Mouse (Mus musculus): ENCODE data around the gene Ski. TPM values are rescaled to one million over a fixed set of nuclear protein-coding genes. Genes with fewer than 3 reads are reported as not detected.

Gene Ski
- polyA plus RNA-seq, 1 experiment from 2014 or later = 13.3 TPM

- no peaks in the 10 kb centered on the region for H3K9me3 ChIP-seq (ENCODE audit: control insufficient read depth)
- 0 out of 2 replicates have a peak, but pooled peaks cover 12% of the 10 kb centered on the region for H3K36me3 ChIP-seq (ENCODE audit: control insufficient read depth, insufficient read depth)
- peaks cover 32% of the 10 kb centered on the region for H3K4me1 ChIP-seq (replicated peaks; ENCODE audit: control insufficient read depth, insufficient read depth, low read length)
- no peak for ATAC-seq
- H3K4me3 ChIP-seq (ENCODE audit: low read depth, low read length) = no peak overlapping the region
- H3K9ac ChIP-seq (ENCODE audit: low read depth, low read length) = 0 out of 2 replicates have a peak overlapping the region, but pooled peaks have one; percentile 7
- H3K27me3 ChIP-seq (replicated peaks; ENCODE audit: control insufficient read depth, insufficient read depth, low read length) = no peaks in the 10 kb centered on the region
- H3K4me2 ChIP-seq (replicated peaks; ENCODE audit: low read depth) = peak overlapping the region; percentile 13; the same call in 1 of the 2 replicates
- no peak overlapping the region for H3K27ac ChIP-seq (ENCODE audit: low read depth, low read length)
- no peak for TF ChIP-seq CTCF (IDR thresholded peaks at IDR 0.05; ENCODE audit: low read depth)
Measured at GRCm38 (mm10) chr4:155188803-155189202, 33.6 kb downstream of the Ski start.

- 15% methylated on average over 8 of the region's 8 CpGs for WGBS
- peak; percentile 31; the same call in 1 of the 2 replicates for ATAC-seq
- H3K36me3 ChIP-seq (ENCODE audit: control insufficient read depth, insufficient read depth) = 0 out of 2 replicates have a peak, but pooled peaks cover 11% of the 10 kb centered on the region
- H3K4me1 ChIP-seq (replicated peaks; ENCODE audit: control insufficient read depth, insufficient read depth, low read length) = peaks cover 32% of the 10 kb centered on the region
- H3K4me3 ChIP-seq (ENCODE audit: low read depth, low read length) = no peak overlapping the region
- H3K27ac ChIP-seq (ENCODE audit: low read depth, low read length) = no peak overlapping the region
- H3K27me3 ChIP-seq (replicated peaks; ENCODE audit: control insufficient read depth, insufficient read depth, low read length) = no peaks in the 10 kb centered on the region
- H3K9me3 ChIP-seq (ENCODE audit: control insufficient read depth) = no peaks in the 10 kb centered on the region
- peak; percentile 12; the same call in 1 of the 2 replicates for TF ChIP-seq CTCF (IDR thresholded peaks at IDR 0.05; ENCODE audit: low read depth)
- peak overlapping the region; percentile 13; the same call in 1 of the 2 replicates for H3K4me2 ChIP-seq (replicated peaks; ENCODE audit: low read depth)
- H3K9ac ChIP-seq (ENCODE audit: low read depth, low read length) = 0 out of 2 replicates have a peak overlapping the region, but pooled peaks have one; percentile 7
Measured at GRCm38 (mm10) chr4:155188341-155188740, 34.1 kb downstream of the Ski start.

GRCm38 (mm10) chr4:155187192-155187674 lies 35.2 kb downstream of the Ski start:
- no peak overlapping the region for H3K4me3 ChIP-seq (ENCODE audit: low read depth, low read length)
- H3K27ac ChIP-seq (ENCODE audit: low read depth, low read length) = peak overlapping the region; percentile 28
- 0 out of 2 replicates have a peak, but pooled peaks cover 5% of the 10 kb centered on the region for H3K36me3 ChIP-seq (ENCODE audit: control insufficient read depth, insufficient read depth)
- no peaks in the 10 kb centered on the region for H3K27me3 ChIP-seq (replicated peaks; ENCODE audit: control insufficient read depth, insufficient read depth, low read length)
- H3K4me2 ChIP-seq (replicated peaks; ENCODE audit: low read depth) = no peak overlapping the region
- ATAC-seq = no peak
- no peak overlapping the region for H3K9ac ChIP-seq (ENCODE audit: low read depth, low read length)
- H3K4me1 ChIP-seq (replicated peaks; ENCODE audit: control insufficient read depth, insufficient read depth, low read length) = peaks cover 36% of the 10 kb centered on the region
- no peaks in the 10 kb centered on the region for H3K9me3 ChIP-seq (ENCODE audit: control insufficient read depth)
- TF ChIP-seq CTCF (IDR thresholded peaks at IDR 0.05; ENCODE audit: low read depth) = no peak
- 43% methylated on average over 3 of the region's 3 CpGs for WGBS

GRCm38 (mm10) chr4:155185845-155186244 lies 36.5 kb downstream of the Ski start:
- Histone ChIP-seq H3K9ac (ENCODE audit: low read depth, low read length) (no peak overlapping the region), H3K36me3 (ENCODE audit: control insufficient read depth, insufficient read depth) (0 out of 2 replicates have a peak, but pooled peaks cover 5% of the 10 kb centered on the region), H3K27ac (ENCODE audit: low read depth, low read length) (no peak overlapping the region), H3K9me3 (ENCODE audit: control insufficient read depth) (no peaks in the 10 kb centered on the region), H3K4me1 (replicated peaks; ENCODE audit: control insufficient read depth, insufficient read depth, low read length) (peaks cover 30% of the 10 kb centered on the region), H3K4me3 (ENCODE audit: low read depth, low read length) (no peak overlapping the region), H3K4me2 (replicated peaks; ENCODE audit: low read depth) (no peak overlapping the region), H3K27me3 (replicated peaks; ENCODE audit: control insufficient read depth, insufficient read depth, low read length) (no peaks in the 10 kb centered on the region)
- TF ChIP-seq CTCF (IDR thresholded peaks at IDR 0.05; ENCODE audit: low read depth) = no peak
- ATAC-seq = no peak
- WGBS = 86% methylated on average over 9 of the region's 9 CpGs

- WGBS = 62% methylated on average over 18 of the region's 18 CpGs
- ATAC-seq = no peak
- Histone ChIP-seq H3K4me1 (replicated peaks; ENCODE audit: control insufficient read depth, insufficient read depth, low read length) (peaks cover 28% of the 10 kb centered on the region), H3K27me3 (replicated peaks; ENCODE audit: control insufficient read depth, insufficient read depth, low read length) (no peaks in the 10 kb centered on the region), H3K27ac (ENCODE audit: low read depth, low read length) (peak overlapping the region; percentile 28; the same call in 1 of the 2 replicates), H3K9me3 (ENCODE audit: control insufficient read depth) (no peaks in the 10 kb centered on the region), H3K36me3 (ENCODE audit: control insufficient read depth, insufficient read depth) (0 out of 2 replicates have a peak, but pooled peaks cover 5% of the 10 kb centered on the region), H3K9ac (ENCODE audit: low read depth, low read length) (no peak overlapping the region), H3K4me2 (replicated peaks; ENCODE audit: low read depth) (no peak overlapping the region; the same call in 1 of the 2 replicates), H3K4me3 (ENCODE audit: low read depth, low read length) (no peak overlapping the region)
- TF ChIP-seq CTCF (IDR thresholded peaks at IDR 0.05; ENCODE audit: low read depth) = no peak
Measured at GRCm38 (mm10) chr4:155184248-155185070, 37.9 kb downstream of the Ski start.

GRCm38 (mm10) chr4:155183201-155183600 lies 39.2 kb downstream of the Ski start:
- H3K27ac ChIP-seq (ENCODE audit: low read depth, low read length) = no peak overlapping the region
- H3K9ac ChIP-seq (ENCODE audit: low read depth, low read length) = no peak overlapping the region
- ATAC-seq = no peak
- peaks cover 16% of the 10 kb centered on the region for H3K4me1 ChIP-seq (replicated peaks; ENCODE audit: control insufficient read depth, insufficient read depth, low read length)
- H3K27me3 ChIP-seq (replicated peaks; ENCODE audit: control insufficient read depth, insufficient read depth, low read length) = no peaks in the 10 kb centered on the region
- H3K4me3 ChIP-seq (ENCODE audit: low read depth, low read length) = no peak overlapping the region
- H3K36me3 ChIP-seq (ENCODE audit: control insufficient read depth, insufficient read depth) = 0 out of 2 replicates have a peak, but pooled peaks cover 5% of the 10 kb centered on the region
- no peak for TF ChIP-seq CTCF (IDR thresholded peaks at IDR 0.05; ENCODE audit: low read depth)
- WGBS = 82% methylated on average over 7 of the region's 7 CpGs
- H3K9me3 ChIP-seq (ENCODE audit: control insufficient read depth) = no peaks in the 10 kb centered on the region
- H3K4me2 ChIP-seq (replicated peaks; ENCODE audit: low read depth) = no peak overlapping the region

Data from intestine, postnatal 0 days (tissue).